Mouse (Mus musculus) midbrain, postnatal 0 days (tissue): ENCODE results near the gene Dact3. TPM values are rescaled to one million over a fixed set of nuclear protein-coding genes. Genes with fewer than 3 reads are reported as not detected.

Experiments
- ATAC-seq: fragments of 200-750 bp; cut with Nextera tagmentation; 2 replicates; pipeline ENCODE4 v1.8.0; 2017; ENCODE audit warnings: moderate number of reproducible peaks, mild to moderate bottlenecking, moderate TSS enrichment, moderate library complexity; ENCODE audit not compliant: low FRiP score
- DNase-seq: peaks from one replicate; pipeline ENCODE4 v3.0.0-alpha.2; 2015; ENCODE audit warnings: low spot score
- H3K27ac ChIP-seq: fragments of 300-500 bp; sonication (generic); 2 replicates; pipeline ENCODE4 v1.5.1; 2014; ENCODE audit warnings: low read depth, mild to moderate bottlenecking, low read length, mixed read lengths
- H3K27me3 ChIP-seq: fragments of 300-500 bp; sonication (generic); 2 replicates; pipeline ENCODE4 v1.6.1; 2014; ENCODE audit warnings: low read length, control low read depth, mixed read lengths; ENCODE audit not compliant: insufficient read depth
- H3K36me3 ChIP-seq: fragments of 300-500 bp; sonication (generic); 2 replicates; pipeline ENCODE4 v1.6.1; 2014; ENCODE audit warnings: low read length, control low read depth, mixed read lengths; ENCODE audit not compliant: insufficient read depth
- H3K4me1 ChIP-seq: fragments of 300-500 bp; sonication (generic); 2 replicates; pipeline ENCODE4 v1.6.1; 2014; ENCODE audit warnings: mild to moderate bottlenecking, control low read depth, antibody characterized with exemption, low read length, mixed read lengths; ENCODE audit not compliant: insufficient read depth
- H3K4me2 ChIP-seq: fragments of 300-500 bp; sonication (generic); 2 replicates; pipeline ENCODE4 v1.6.1; 2014; ENCODE audit warnings: low read depth, mild to moderate bottlenecking, low read length, mixed read lengths; ENCODE audit not compliant: poor library complexity, severe bottlenecking
- H3K4me3 ChIP-seq: fragments of 300-500 bp; sonication (generic); 2 replicates; pipeline ENCODE4 v1.5.1; 2014; ENCODE audit warnings: low read depth, mild to moderate bottlenecking, low read length, moderate library complexity
- H3K9ac ChIP-seq: fragments of 300-500 bp; sonication (generic); replicated peaks from 2 replicates; pipeline ENCODE4 v1.6.1; 2014; ENCODE audit warnings: mild to moderate bottlenecking, low read length, moderate library complexity, mixed read lengths; ENCODE audit not compliant: poor library complexity, severe bottlenecking
- H3K9me3 ChIP-seq: fragments of 300-500 bp; sonication (generic); 2 replicates; pipeline ENCODE4 v1.6.1; 2016; ENCODE audit warnings: low read length, control low read depth
- CTCF ChIP-seq: IDR thresholded peaks from 2 replicates; pipeline ENCODE4 v1.5.1; 2016; ENCODE audit warnings: antibody characterized with exemption, mild to moderate bottlenecking
- WGBS: fragments of 180-500 bp; shearing (Covaris S2); extraction: QIAGEN DNeasy Blood & Tissue Kit; methylation state at CpG from one replicate; pipeline ENCODE4 v1.1.7; 2014; 5-methylcytosine and 5-hydroxymethylcytosine counted together
- polyA plus RNA-seq: library from polyadenylated mRNA; unstranded; fragments of >200 nt; fragmentation: Nextera tagmentation; extraction: Ambion mirVana; gene quantifications from 2 replicates; pipeline ENCODE4 v1.2.1, GENCODE M21; 2015
- total RNA-seq: library from RNA; depleted of rRNA; stranded (reverse); fragments of >200 nt; gene quantifications from 2 replicates; pipeline ENCODE4 v1.2.3, GENCODE M21; 2014

The Dact3 gene
- total and polyA plus RNA-seq, 2 experiments from 2014 or later, result 7.5 to 107 TPM

- Histone ChIP-seq H3K4me1 (peaks cover 14% of the 10 kb centered on the region), H3K4me2 (peak within 1 kb of the TSS; percentile 95), H3K27ac (peak within 1 kb of the TSS; percentile 43), H3K27me3 (no peaks in the 10 kb centered on the region), H3K36me3 (peaks cover 33% of the 10 kb centered on the region), H3K4me3 (peak within 1 kb of the TSS; percentile 56), H3K9ac (peak within 1 kb of the TSS; percentile 67), H3K9me3 (no peaks in the 10 kb centered on the region)
- 1% methylated on average over 29 of the region's 32 CpGs for WGBS
- peak; percentile 80 for ATAC-seq
- no peak for TF ChIP-seq CTCF
- peak; percentile 90 for DNase-seq
These were observed 32.5 kb upstream of the Dact3 start, which contains the start of gene Prkd2 for GRCm38 (mm10) chr7:16842645-16843063. TSS of gene Prkd2 (plus strand) at chr7:16842902.

GRCm38 (mm10) chr7:16843441-16844171 lies 31.5 kb upstream of the Dact3 start:
- Histone ChIP-seq H3K27me3 (no peaks in the 10 kb centered on the region), H3K4me1 (peaks cover 14% of the 10 kb centered on the region), H3K4me3 (peak overlapping the region; percentile 56), H3K4me2 (peak overlapping the region; percentile 95), H3K9me3 (no peaks in the 10 kb centered on the region), H3K36me3 (peaks cover 23% of the 10 kb centered on the region), H3K9ac (peak overlapping the region; percentile 67), H3K27ac (0 out of 2 replicates have a peak overlapping the region, but pooled peaks have one; percentile 32)
- no peak for TF ChIP-seq CTCF
- DNase-seq, result no peak
- no peak for ATAC-seq
- under 1% methylated on average over 33 of the region's 33 CpGs for WGBS

GRCm38 (mm10) chr7:16844696-16845071 lies 30.4 kb upstream of the Dact3 start:
- H3K9ac ChIP-seq, result no peak overlapping the region
- H3K4me3 ChIP-seq, result no peak overlapping the region
- H3K27ac ChIP-seq, result no peak overlapping the region
- H3K4me2 ChIP-seq, result peak overlapping the region; percentile 18; the same call in 1 of the 2 replicates
- no peaks in the 10 kb centered on the region for H3K27me3 ChIP-seq
- H3K36me3 ChIP-seq, result peaks cover 16% of the 10 kb centered on the region
- H3K4me1 ChIP-seq, result peaks cover 14% of the 10 kb centered on the region
- H3K9me3 ChIP-seq, result no peaks in the 10 kb centered on the region
- WGBS, result 61% methylated on average over 3 of the region's 3 CpGs
- no peak for ATAC-seq
- DNase-seq, result no peak
- no peak for TF ChIP-seq CTCF

GRCm38 (mm10) chr7:16845072-16845819 lies 29.9 kb upstream of the Dact3 start:
- H3K4me3 ChIP-seq, result no peak overlapping the region
- peaks cover 15% of the 10 kb centered on the region for H3K36me3 ChIP-seq
- H3K27ac ChIP-seq, result peak overlapping the region; percentile 26; the same call in 1 of the 2 replicates
- WGBS, result 39% methylated on average over 14 of the region's 14 CpGs
- peak overlapping the region; percentile 18; the same call in 1 of the 2 replicates for H3K4me2 ChIP-seq
- peak overlapping the region; percentile 44; the same call in 1 of the 2 replicates for H3K9ac ChIP-seq
- H3K4me1 ChIP-seq, result peaks cover 14% of the 10 kb centered on the region
- no peak for DNase-seq
- no peak for ATAC-seq
- no peak for TF ChIP-seq CTCF
- no peaks in the 10 kb centered on the region for H3K27me3 ChIP-seq
- H3K9me3 ChIP-seq, result no peaks in the 10 kb centered on the region

GRCm38 (mm10) chr7:16845820-16846167 lies 29.3 kb upstream of the Dact3 start:
- TF ChIP-seq CTCF, result no peak

More at GRCm38 (mm10) chr7:16845820-16846167, 29.3 kb upstream of the Dact3 start:
- Histone ChIP-seq H3K27ac (peak overlapping the region; percentile 26; the same call in 1 of the 2 replicates), H3K9ac (0 out of 2 replicates have a peak overlapping the region, but pooled peaks have one; percentile 44), H3K27me3 (no peaks in the 10 kb centered on the region), H3K9me3 (no peaks in the 10 kb centered on the region), H3K4me3 (no peak overlapping the region), H3K4me2 (peak overlapping the region; percentile 18; the same call in 1 of the 2 replicates), H3K36me3 (peaks cover 10% of the 10 kb centered on the region), H3K4me1 (peaks cover 14% of the 10 kb centered on the region)
- ATAC-seq (no peak), DNase-seq (no peak)
- 40% methylated on average over 10 of the region's 10 CpGs for WGBS
